Mouse (Mus musculus): Measurements from ENCODE around the gene Ddx39. TPM values are rescaled to one million over a fixed set of nuclear protein-coding genes. Genes with fewer than 3 reads are reported as not detected.
A peak's percentile ranks its signal among the peaks of the same experiment; 100 is the strongest.

The Ddx39 gene
- total and polyA plus RNA-seq, 3 experiments: 15.7 to 18.0 (median 17.7) TPM

- peaks cover 5% of the 10 kb centered on the region; the same call in 1 of the 2 replicates for H3K79me2 ChIP-seq (replicated peaks; ENCODE audit: control insufficient read depth, insufficient read depth, low read length)
- H3K9ac ChIP-seq (ENCODE audit: low read depth, low read length): no peak overlapping the region
- H3K27ac ChIP-seq: no peak overlapping the region
- H3K36me3 ChIP-seq (ENCODE audit: control insufficient read depth, insufficient read depth, low read length): peaks cover 4% of the 10 kb centered on the region
- no peak for DNase-seq
- no peaks in the 10 kb centered on the region for H3K27me3 ChIP-seq (ENCODE audit: control insufficient read depth, insufficient read depth, low read length)
- WGBS: 74% methylated on average over 2 of the region's 2 CpGs
- H3K4me1 ChIP-seq (ENCODE audit: control insufficient read depth, insufficient read depth, low read length): peaks cover 12% of the 10 kb centered on the region
- no peak overlapping the region for H3K4me3 ChIP-seq
- TF ChIP-seq EP300 (IDR thresholded peaks at IDR 0.05; ENCODE audit: insufficient read depth, low read depth, low read length): no peak
- TF ChIP-seq CTCF (IDR thresholded peaks at IDR 0.05): no peak
- no peak for TF ChIP-seq POLR2A (IDR thresholded peaks at IDR 0.05; ENCODE audit: insufficient read depth, low read depth, low read length)
- intact Hi-C loops (cut with DNase I): no loop called here
Observed at GRCm38 (mm10) chr8:83719048-83719447, 4.1 kb downstream of the Ddx39 start.

DNA sequence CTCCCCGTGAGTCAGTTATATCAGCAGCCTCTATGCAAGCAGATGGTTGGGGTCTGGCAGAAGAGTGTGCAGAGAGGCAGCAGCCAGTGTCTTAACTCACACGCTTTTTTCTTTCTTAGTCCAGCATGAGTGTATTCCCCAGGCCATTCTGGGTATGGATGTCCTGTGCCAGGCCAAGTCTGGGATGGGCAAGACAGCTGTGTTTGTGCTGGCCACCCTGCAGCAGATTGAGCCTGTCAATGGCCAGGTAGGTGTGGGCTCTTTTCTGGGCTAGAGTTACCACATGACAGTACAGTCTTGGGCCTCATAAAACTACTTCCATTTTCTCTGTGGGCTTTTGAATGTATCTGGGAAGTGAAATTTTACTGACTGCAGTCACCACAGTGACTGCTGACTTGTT lies 4.7 kb downstream of the Ddx39 start:
- Histone ChIP-seq H3K27me3 (ENCODE audit: control insufficient read depth, insufficient read depth, low read length) (no peaks in the 10 kb centered on the region), H3K36me3 (ENCODE audit: control insufficient read depth, insufficient read depth, low read length) (peaks cover 4% of the 10 kb centered on the region), H3K9ac (ENCODE audit: low read depth, low read length) (no peak overlapping the region), H3K4me1 (ENCODE audit: control insufficient read depth, insufficient read depth, low read length) (peaks cover 12% of the 10 kb centered on the region), H3K79me2 (replicated peaks; ENCODE audit: control insufficient read depth, insufficient read depth, low read length) (peaks cover 5% of the 10 kb centered on the region; the same call in 1 of the 2 replicates), H3K4me3 (no peak overlapping the region), H3K27ac (no peak overlapping the region)
- TF ChIP-seq CTCF (IDR thresholded peaks at IDR 0.05) (no peak), EP300 (IDR thresholded peaks at IDR 0.05; ENCODE audit: insufficient read depth, low read depth, low read length) (no peak), POLR2A (IDR thresholded peaks at IDR 0.05; ENCODE audit: insufficient read depth, low read depth, low read length) (no peak)
- intact Hi-C loops (cut with DNase I): no loop called here
- 72% methylated on average over 2 of the region's 2 CpGs for WGBS
- DNase-seq: no peak

DNA sequence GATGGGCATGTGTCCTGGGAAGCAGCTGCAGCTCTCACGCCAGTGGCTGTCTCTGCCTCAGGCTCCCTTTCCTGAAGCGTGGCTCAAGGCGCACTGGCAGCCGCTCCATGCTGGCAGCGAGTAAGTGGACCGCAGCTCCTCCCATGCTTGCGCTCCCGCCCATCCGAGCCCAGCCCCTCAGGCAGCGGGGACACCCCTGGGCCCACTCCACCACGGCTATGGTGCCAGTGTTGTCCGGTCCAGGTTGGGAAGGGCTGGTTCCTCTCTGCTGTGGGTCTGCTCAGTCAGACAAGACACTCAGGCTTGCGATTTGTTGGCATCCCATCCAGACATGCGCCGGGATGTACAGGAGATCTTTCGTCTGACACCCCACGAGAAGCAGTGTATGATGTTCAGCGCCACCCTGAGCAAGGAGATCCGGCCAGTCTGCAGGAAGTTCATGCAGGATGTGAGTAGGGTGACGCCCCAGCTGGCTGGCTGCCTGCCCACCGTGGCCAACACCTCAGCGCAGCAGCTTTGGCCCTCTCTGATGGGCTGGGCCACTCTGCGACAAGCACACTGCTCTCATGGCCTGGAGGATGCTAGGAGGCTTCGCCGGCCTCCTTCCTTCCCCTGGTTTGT lies 6.5 kb downstream of the Ddx39 start:
- peaks cover 5% of the 10 kb centered on the region; the same call in 1 of the 2 replicates for H3K79me2 ChIP-seq (replicated peaks; ENCODE audit: control insufficient read depth, insufficient read depth, low read length)
- no peak overlapping the region for H3K4me3 ChIP-seq
- intact Hi-C loops (cut with DNase I): loop anchor here (2.0 kb wide), 2 partner anchors 15 to 55 kb away; partner anchors contain the start of gene Ptger1
- H3K27ac ChIP-seq: peak overlapping the region; percentile 71
- H3K36me3 ChIP-seq (ENCODE audit: control insufficient read depth, insufficient read depth, low read length): peaks cover 4% of the 10 kb centered on the region
- no peaks in the 10 kb centered on the region for H3K27me3 ChIP-seq (ENCODE audit: control insufficient read depth, insufficient read depth, low read length)
- TF ChIP-seq EP300 (IDR thresholded peaks at IDR 0.05; ENCODE audit: insufficient read depth, low read depth, low read length) (peak; percentile 73; the same call in 1 of the 2 replicates), POLR2A (IDR thresholded peaks at IDR 0.05; ENCODE audit: insufficient read depth, low read depth, low read length) (peak; percentile 20; the same call in 1 of the 2 replicates), CTCF (IDR thresholded peaks at IDR 0.05) (no peak)
- DNase-seq: peak; percentile 87 to 89
- peaks cover 12% of the 10 kb centered on the region for H3K4me1 ChIP-seq (ENCODE audit: control insufficient read depth, insufficient read depth, low read length)
- WGBS: 41% methylated on average over 25 of the region's 25 CpGs
- H3K9ac ChIP-seq (ENCODE audit: low read depth, low read length): no peak overlapping the region

GRCm38 (mm10) chr8:83722631-83723030 lies 7.7 kb downstream of the Ddx39 start:
- Histone ChIP-seq H3K27ac (peak overlapping the region; percentile 71), H3K9ac (ENCODE audit: low read depth, low read length) (no peak overlapping the region), H3K4me1 (ENCODE audit: control insufficient read depth, insufficient read depth, low read length) (peaks cover 9% of the 10 kb centered on the region), H3K36me3 (ENCODE audit: control insufficient read depth, insufficient read depth, low read length) (peaks cover 4% of the 10 kb centered on the region), H3K27me3 (ENCODE audit: control insufficient read depth, insufficient read depth, low read length) (no peaks in the 10 kb centered on the region), H3K4me3 (no peak overlapping the region), H3K79me2 (replicated peaks; ENCODE audit: control insufficient read depth, insufficient read depth, low read length) (peaks cover 2% of the 10 kb centered on the region; the same call in 1 of the 2 replicates)
- no peak for DNase-seq
- TF ChIP-seq EP300 (IDR thresholded peaks at IDR 0.05; ENCODE audit: insufficient read depth, low read depth, low read length) (no peak), POLR2A (IDR thresholded peaks at IDR 0.05; ENCODE audit: insufficient read depth, low read depth, low read length) (no peak), CTCF (IDR thresholded peaks at IDR 0.05) (no peak)
- intact Hi-C loops (cut with DNase I): loop anchor here (2.0 kb wide), 2 partner anchors 14 to 56 kb away; partner anchors contain the start of gene Ptger1
- WGBS: 77% methylated on average over 12 of the region's 12 CpGs

DNA sequence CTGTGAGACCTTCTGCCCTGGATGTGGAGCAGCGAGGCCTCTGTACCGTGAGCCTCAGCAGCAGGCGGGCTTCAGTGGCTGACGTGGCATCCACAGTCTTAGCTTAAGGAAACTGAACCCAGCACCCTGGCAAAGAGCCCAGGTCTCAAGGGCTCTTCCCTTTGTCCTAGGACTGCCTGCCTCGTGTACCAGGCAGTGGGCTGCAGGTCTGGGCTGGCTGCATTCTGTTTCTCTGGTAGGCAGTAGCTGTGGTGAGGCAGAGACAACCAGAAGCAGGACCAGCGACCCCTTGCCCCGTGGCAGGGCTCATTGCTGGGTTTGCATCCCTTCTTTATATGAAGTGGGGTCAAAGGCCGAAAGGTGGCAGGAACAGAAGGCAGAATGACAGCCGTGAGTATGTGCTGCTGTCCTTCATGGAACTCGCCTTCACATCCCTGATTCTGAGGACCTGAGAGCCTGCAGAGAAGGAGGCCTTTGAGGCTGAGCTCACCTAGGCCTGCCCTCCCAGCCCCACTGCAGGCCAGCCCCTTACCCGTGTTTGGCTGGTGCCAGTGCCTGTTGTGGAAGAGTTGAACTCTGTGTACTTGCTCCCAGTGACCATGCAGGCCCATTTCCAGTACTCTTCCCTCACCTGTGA lies 8.6 kb downstream of the Ddx39 start:
- H3K36me3 ChIP-seq (ENCODE audit: control insufficient read depth, insufficient read depth, low read length): peaks cover 4% of the 10 kb centered on the region
- peak in 1 of 2 experiments; percentile 9 for DNase-seq
- H3K27me3 ChIP-seq (ENCODE audit: control insufficient read depth, insufficient read depth, low read length): no peaks in the 10 kb centered on the region
- no peak overlapping the region for H3K4me3 ChIP-seq
- peaks cover 9% of the 10 kb centered on the region for H3K4me1 ChIP-seq (ENCODE audit: control insufficient read depth, insufficient read depth, low read length)
- intact Hi-C loops (cut with DNase I): loop anchor here (1.0 to 2.0 kb wide), 4 partner anchors 13 to 171 kb away; partner anchors contain the start of gene Ptger1
- WGBS: 67% methylated on average over 11 of the region's 11 CpGs
- peaks cover 2% of the 10 kb centered on the region; the same call in 1 of the 2 replicates for H3K79me2 ChIP-seq (replicated peaks; ENCODE audit: control insufficient read depth, insufficient read depth, low read length)
- no peak for TF ChIP-seq CTCF (IDR thresholded peaks at IDR 0.05)
- no peak for TF ChIP-seq EP300 (IDR thresholded peaks at IDR 0.05; ENCODE audit: insufficient read depth, low read depth, low read length)
- no peak for TF ChIP-seq POLR2A (IDR thresholded peaks at IDR 0.05; ENCODE audit: insufficient read depth, low read depth, low read length)
- H3K9ac ChIP-seq (ENCODE audit: low read depth, low read length): no peak overlapping the region
- H3K27ac ChIP-seq: no peak overlapping the region
